Mouse (Mus musculus): ENCODE results near the gene Capzb.

DNA sequence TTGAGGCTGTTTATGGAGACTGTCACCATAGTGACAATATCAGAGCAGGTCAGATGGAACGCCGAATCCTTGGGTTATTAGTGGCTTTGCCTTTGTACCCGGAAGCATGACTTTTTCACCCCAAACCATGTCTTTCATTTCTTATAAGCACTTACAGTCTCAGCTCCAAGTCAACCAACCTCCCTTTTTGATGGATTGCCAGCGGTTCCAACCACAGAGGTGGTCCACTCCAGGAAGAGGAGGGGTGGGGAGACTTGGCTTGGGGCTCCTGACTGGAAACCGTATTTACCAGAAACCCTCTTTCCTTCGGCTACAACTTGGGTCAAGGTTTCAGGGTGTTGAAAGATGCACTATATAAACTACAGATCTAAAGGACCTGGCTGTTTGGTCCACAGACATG, 16.7 kb upstream of the Capzb start:
- TF ChIP-seq CTCF (IDR thresholded peaks at IDR 0.05) = no peak
- TF ChIP-seq EP300 (IDR thresholded peaks at IDR 0.05) = peak; percentile 56

Data from lung, postnatal 0 days (tissue).